Comparison of ENCODE assay signal across 16 mouse cellular contexts in genomic region chr5:67822619-67823018, GRCm38 (mm10). TPM values are rescaled to one million over a fixed set of nuclear protein-coding genes. Genes with fewer than 3 reads are reported as not detected.
DNase-seq lines count a peak whose midpoint lies in the region; ATAC-seq and TF ChIP-seq lines count a peak whose summit lies in the region.
"Had no signal": no experiment of that assay in that cellular context is flagged by ENCODE, and none has a peak within 500 bp of the region (broad histone marks: within the 10 kb centered on the region; RNA-seq: fewer than 3 reads in every experiment).

No protein-coding gene starts in this region.

- peak overlapping the region; percentile 59 for H3K27ac ChIP-seq in layer of hippocampus, adult 2 months
- H3K27ac ChIP-seq in macrophage: peak overlapping the region; percentile 79
- no peak overlapping the region for H3K27ac ChIP-seq in limb, embryonic 10.5 days
- H3K27ac ChIP-seq in hindbrain, embryonic 10.5 days: no peak overlapping the region
- H3K27ac ChIP-seq: embryonic facial prominence, embryonic 13.5 days; neural tube, embryonic 12.5 days had no signal

- H3K9me3 ChIP-seq in limb, embryonic 10.5 days (replicated peaks): no peaks in the 10 kb centered on the region
- no peaks in the 10 kb centered on the region for H3K9me3 ChIP-seq in hindbrain, embryonic 10.5 days
- H3K9me3 ChIP-seq: embryonic facial prominence, embryonic 13.5 days; neural tube, embryonic 12.5 days had no signal

- peak; percentile 2 for DNase-seq in cerebellum, adult 11-12 months
- DNase-seq in cerebellum, postnatal 10 days: no peak
- DNase-seq in layer of hippocampus, adult 2 months (ENCODE audit: low spot score in 2 of 2): no peak
- no peak for DNase-seq in layer of hippocampus, postnatal 25 days (ENCODE audit: extremely low spot score in 1 of 2, low spot score in 1 of 2)
- DNase-seq in limb, embryonic 10.5 days (ENCODE audit: low spot score): no peak
- no peak for DNase-seq in hindbrain, embryonic 10.5 days (ENCODE audit: low spot score)
- DNase-seq: cerebellum, adult 18-20 months; forebrain, postnatal 0 days; kidney, postnatal 36 days; left cerebral cortex, postnatal 4 days; lung, embryonic 14.5 days; thymus, postnatal 25 days had no signal

- peak; percentile 32; the same call in 1 of the 2 replicates for ATAC-seq in erythroblast, adult 5-6 weeks (replicated peaks; ENCODE audit: low FRiP score, poor library complexity, severe bottlenecking)
- ATAC-seq: forebrain, postnatal 0 days had no signal

- no peaks in the 10 kb centered on the region for H3K36me3 ChIP-seq in macrophage (ENCODE audit: inconsistent target)
- H3K36me3 ChIP-seq in limb, embryonic 10.5 days: no peaks in the 10 kb centered on the region
- H3K36me3 ChIP-seq in hindbrain, embryonic 10.5 days: no peaks in the 10 kb centered on the region
- H3K36me3 ChIP-seq: embryonic facial prominence, embryonic 13.5 days; neural tube, embryonic 12.5 days had no signal

- H3K27me3 ChIP-seq in limb, embryonic 10.5 days (ENCODE audit: low read depth, poor library complexity, severe bottlenecking): no peaks in the 10 kb centered on the region
- H3K27me3 ChIP-seq in hindbrain, embryonic 10.5 days (ENCODE audit: insufficient read depth, poor library complexity, severe bottlenecking): no peaks in the 10 kb centered on the region
- H3K27me3 ChIP-seq: embryonic facial prominence, embryonic 13.5 days; neural tube, embryonic 12.5 days had no signal

- TF ChIP-seq CTCF in layer of hippocampus, adult 2 months (conservative IDR thresholded peaks at IDR 0.05): no peak

- peaks cover 4% of the 10 kb centered on the region; the same call in 1 of the 2 replicates for H3K4me1 ChIP-seq in limb, embryonic 10.5 days
- 0 out of 2 replicates have a peak, but pooled peaks cover 3% of the 10 kb centered on the region for H3K4me1 ChIP-seq in hindbrain, embryonic 10.5 days (replicated peaks)
- H3K4me1 ChIP-seq: embryonic facial prominence, embryonic 13.5 days had no signal

- WGBS in macrophage (ENCODE audit: missing documents): 88% methylated on average over 6 of the region's 6 CpGs
- WGBS in limb, embryonic 10.5 days: 76% methylated on average over 6 of the region's 6 CpGs
- WGBS in hindbrain, embryonic 10.5 days: 85% methylated on average over 6 of the region's 6 CpGs

- peaks cover 85% of the 10 kb centered on the region for H3K79me2 ChIP-seq in macrophage (ENCODE audit: inconsistent target)

- no peak overlapping the region for H3K4me3 ChIP-seq in layer of hippocampus, adult 2 months
- no peak overlapping the region for H3K4me3 ChIP-seq in macrophage (ENCODE audit: inconsistent target)
- H3K4me3 ChIP-seq in limb, embryonic 10.5 days: no peak overlapping the region
- no peak overlapping the region for H3K4me3 ChIP-seq in hindbrain, embryonic 10.5 days
- H3K4me3 ChIP-seq: embryonic facial prominence, embryonic 13.5 days; neural tube, embryonic 12.5 days had no signal

RNA-seq across cellular contexts. Expression of gene Atp8a1, which starts 24.6 kb away (rescaled TPM):
- 100 to 1,000 TPM; 175 to 184 TPM for total RNA-seq in layer of hippocampus, adult 2 months (2021)
- total RNA-seq in layer of hippocampus, postnatal 25 days (2021): 100 to 1,000 TPM; 162 to 182 TPM
- 230 and 244 TPM in 2 replicates for total RNA-seq in erythroblast, adult 5-6 weeks (2015; ENCODE audit: low replicate concordance)
- total RNA-seq in erythroblast, adult 5-6 weeks (2017; ENCODE audit: low replicate concordance): 267 and 308 TPM in 2 replicates
- 1,000 to 10,000 TPM in 1 of 26 experiments, 100 to 1,000 TPM in 25; 211 to 1,161 (median 659) TPM for total RNA-seq in macrophage (2018; cell fraction: chromatin; rRNA removed)
- total RNA-seq in macrophage (2018; cell fraction: cytosol; rRNA removed): 10 to 100 TPM; 32.2 to 82.9 (median 55.1) TPM
- 100 to 1,000 TPM; 113 to 428 (median 276) TPM for total RNA-seq in macrophage (2018; cell fraction: nucleus; rRNA removed)
- 24.4 to 43.8 TPM (median 40.1 TPM) in 3 replicates for polyA plus RNA-seq in macrophage (2018)
- 5.0 and 5.5 TPM in 2 replicates for polyA plus RNA-seq in limb, embryonic 10.5 days (2016; fragmentation: Nextera tagmentation; extraction: Ambion mirVana)
- polyA plus RNA-seq in hindbrain, embryonic 10.5 days (2016; fragmentation: Nextera tagmentation; extraction: Ambion mirVana): 14.2 and 17.0 TPM in 2 replicates

Comparison
In these comparisons a context has a peak if more than half of its experiments do, and no peak if none do; other contexts are left out.
1. H3K27ac ChIP-seq: peak in layer of hippocampus, adult 2 months (single experiment) and macrophage (single experiment); none in limb, embryonic 10.5 days (single experiment) and hindbrain, embryonic 10.5 days (single experiment).